12 mouse cellular contexts compared by ENCODE assay signal in genomic region chr16:55503273-55503672, GRCm38 (mm10).
A peak's percentile ranks its signal among the peaks of the same experiment; 100 is the strongest.
DNase-seq lines count a peak whose midpoint lies in the region; ATAC-seq and TF ChIP-seq lines count a peak whose summit lies in the region.
"Had no signal": no experiment of that assay in that cellular context is flagged by ENCODE, and none has a peak within 500 bp of the region (broad histone marks: within the 10 kb centered on the region; RNA-seq: fewer than 3 reads in every experiment).

No protein-coding gene starts in this region.

- H3K9ac ChIP-seq in lung, postnatal 0 days (replicated peaks; ENCODE audit: low read depth), result no peak overlapping the region
- no peak overlapping the region for H3K9ac ChIP-seq in MEL (ENCODE audit: control insufficient read depth, low read depth, low read length, poor library complexity, severe bottlenecking)
- H3K9ac ChIP-seq: heart, embryonic 13.5 days; lung, embryonic 15.5 days had no signal

- no peak for TF ChIP-seq POLR2A in MEL (IDR thresholded peaks at IDR 0.05; ENCODE audit: control insufficient read depth in 1 of 2, insufficient read depth in 1 of 2, low read depth in 1 of 2, low read length in 2 of 2, poor library complexity in 1 of 2)

- no peaks in the 10 kb centered on the region for H3K27me3 ChIP-seq in lung, postnatal 0 days (replicated peaks; ENCODE audit: insufficient read depth, low read length)
- H3K27me3 ChIP-seq in MEL (ENCODE audit: control insufficient read depth in 1 of 2, insufficient read depth in 2 of 2, low read length in 2 of 2), result peaks cover 0 to 2% of the 10 kb centered on the region in 2 experiments; a peak in 2 of 4 replicates
- H3K27me3 ChIP-seq: heart, embryonic 13.5 days; lung, embryonic 15.5 days had no signal

- peak; percentile 28; the same call in 1 of the 2 replicates for TF ChIP-seq CTCF in gastrocnemius, adult 2 months (IDR thresholded peaks at IDR 0.05)
- TF ChIP-seq CTCF in lung, postnatal 0 days (IDR thresholded peaks at IDR 0.05), result peak; percentile 46
- TF ChIP-seq CTCF in MEL (IDR thresholded peaks at IDR 0.05 in 2 of 3, conservative IDR thresholded peaks at IDR 0.05 in 1 of 3; ENCODE audit: control insufficient read depth in 1 of 3, insufficient read depth in 1 of 3, low read depth in 2 of 3, low read length in 3 of 3, poor library complexity in 1 of 3, severe bottlenecking in 1 of 3), result peak; percentile 5 to 42 (median 28); a peak in 3 of 6 replicates

- H3K27ac ChIP-seq in gastrocnemius, adult 2 months, result no peak overlapping the region
- H3K27ac ChIP-seq in lung, postnatal 0 days (ENCODE audit: low read length), result no peak overlapping the region
- H3K27ac ChIP-seq in MEL (ENCODE audit: control insufficient read depth, low read depth, low read length), result no peak overlapping the region
- H3K27ac ChIP-seq: heart, embryonic 13.5 days; lung, embryonic 15.5 days had no signal

- DNase-seq in gastrocnemius, adult 2 months, result no peak
- no peak for DNase-seq in gastrocnemius, postnatal 14 days
- DNase-seq in lung, postnatal 0 days (ENCODE audit: low spot score), result no peak
- DNase-seq in lung, postnatal 4 days, result no peak
- peak; percentile 55 for DNase-seq in MEL (ENCODE audit: low read depth, low spot score)
- peak; percentile 6 for DNase-seq in thymus, postnatal 0 days (ENCODE audit: low spot score)
- no peak for DNase-seq in right cerebral cortex, postnatal 25 days
- DNase-seq in frontal cortex, postnatal 10 days (ENCODE audit: low spot score in 2 of 2), result no peak
- DNase-seq: cerebellum, postnatal 36 days had no signal

- ATAC-seq in lung, postnatal 0 days, result no peak
- ATAC-seq: hindbrain, embryonic 16.5 days had no signal

- H3K4me3 ChIP-seq in gastrocnemius, adult 2 months, result no peak overlapping the region
- no peak overlapping the region for H3K4me3 ChIP-seq in lung, postnatal 0 days (ENCODE audit: low read depth, low read length)
- no peak overlapping the region for H3K4me3 ChIP-seq in MEL (ENCODE audit: control insufficient read depth in 1 of 2, insufficient read depth in 1 of 2, low read depth in 2 of 2, low read length in 2 of 2)
- H3K4me3 ChIP-seq: heart, embryonic 13.5 days; lung, embryonic 15.5 days had no signal

- no peak overlapping the region for H3K4me2 ChIP-seq in lung, postnatal 0 days (replicated peaks; ENCODE audit: low read depth, low read length)
- H3K4me2 ChIP-seq: heart, embryonic 13.5 days; lung, embryonic 15.5 days had no signal

- intact Hi-C loops in gastrocnemius, adult 2 months (cut with DNase I), result no loop called here
- intact Hi-C loops in gastrocnemius, postnatal 14 days (cut with DNase I; ENCODE audit: low total_unique reads), result no loop called here

- H3K79me2 ChIP-seq in MEL (ENCODE audit: control insufficient read depth, insufficient read depth, low read length, poor library complexity), result no peaks in the 10 kb centered on the region

- no peak for TF ChIP-seq EP300 in lung, postnatal 0 days (IDR thresholded peaks at IDR 0.05)
- TF ChIP-seq EP300 in MEL (IDR thresholded peaks at IDR 0.05; ENCODE audit: low read depth in 1 of 2, low read length in 2 of 2), result no peak

- no peaks in the 10 kb centered on the region for H3K9me3 ChIP-seq in lung, postnatal 0 days (ENCODE audit: low read length)
- no peaks in the 10 kb centered on the region for H3K9me3 ChIP-seq in MEL (replicated peaks; ENCODE audit: insufficient read depth, low read length)
- H3K9me3 ChIP-seq: lung, embryonic 15.5 days had no signal

- H3K36me3 ChIP-seq in lung, postnatal 0 days (ENCODE audit: insufficient read depth, low read length), result no peaks in the 10 kb centered on the region
- H3K36me3 ChIP-seq in MEL (ENCODE audit: control insufficient read depth in 1 of 2, insufficient read depth in 2 of 2, low read length in 2 of 2), result no peaks in the 10 kb centered on the region
- H3K36me3 ChIP-seq: heart, embryonic 13.5 days; lung, embryonic 15.5 days had no signal

- H3K4me1 ChIP-seq in lung, postnatal 0 days (ENCODE audit: insufficient read depth, low read depth, low read length), result no peaks in the 10 kb centered on the region
- peaks cover 0 to 4% of the 10 kb centered on the region in 2 experiments; a peak in 1 of 4 replicates for H3K4me1 ChIP-seq in MEL (ENCODE audit: control insufficient read depth in 1 of 2, insufficient read depth in 2 of 2, low read length in 2 of 2)

- TF ChIP-seq RAD21 in MEL (IDR thresholded peaks at IDR 0.05; ENCODE audit: low read depth, low read length), result no peak; the same call in none of the 2 replicates

TF ChIP-seq in MEL, 35 proteins besides CTCF, POLR2A, EP300 and RAD21:
- TF ChIP-seq NRF1 (IDR thresholded peaks at IDR 0.05; ENCODE audit: insufficient read depth, low read depth, low read length, poor library complexity, severe bottlenecking), result no peak
- peak; percentile 41 for TF ChIP-seq SMC3 (IDR thresholded peaks at IDR 0.05; ENCODE audit: low read depth, low read length)
- no peak for TF ChIP-seq USF1 (IDR thresholded peaks at IDR 0.05; ENCODE audit: low read depth, low read length)

Comparison
In these comparisons a context has a peak if more than half of its experiments do, and no peak if none do; other contexts are left out.
1. DNase-seq: peak in MEL (single experiment) and thymus, postnatal 0 days (single experiment); none in gastrocnemius, adult 2 months (single experiment), gastrocnemius, postnatal 14 days (single experiment), lung, postnatal 0 days (single experiment), lung, postnatal 4 days (0 of 2), right cerebral cortex, postnatal 25 days (single experiment) and frontal cortex, postnatal 10 days (0 of 2).
2. Peak in every context shown above with its lines, with median percentiles within 50 percentile points of each other: CTCF ChIP-seq.